Mouse (Mus musculus) limb, embryonic 13.5 days (tissue): Measurements from ENCODE around the gene Krtap19-5. TPM values are rescaled to one million over a fixed set of nuclear protein-coding genes. Genes with fewer than 3 reads are reported as not detected.

Source experiments
- ATAC-seq: fragments of 200-750 bp; cut with Nextera tagmentation; 2 replicates; pipeline ENCODE4 v1.8.0; 2017; ENCODE audit warnings: low read depth, moderate number of reproducible peaks, moderate TSS enrichment; ENCODE audit not compliant: low FRiP score
- H3K27ac ChIP-seq: fragments of 300-500 bp; sonication (generic); 2 replicates; pipeline ENCODE4 v1.5.1; 2015; ENCODE audit warnings: inconsistent platforms, mild to moderate bottlenecking, moderate library complexity
- H3K27me3 ChIP-seq: fragments of 300-500 bp; sonication (generic); 2 replicates; pipeline ENCODE4 v1.6.1; 2015; ENCODE audit warnings: mild to moderate bottlenecking, inconsistent platforms
- H3K36me3 ChIP-seq: fragments of 300-500 bp; sonication (generic); 2 replicates; pipeline ENCODE4 v1.6.1; 2015; ENCODE audit warnings: inconsistent platforms, mild to moderate bottlenecking, moderate library complexity
- H3K4me1 ChIP-seq: fragments of 300-500 bp; sonication (generic); 2 replicates; pipeline ENCODE4 v1.6.1; 2015; ENCODE audit warnings: inconsistent platforms
- H3K4me2 ChIP-seq: fragments of 300-500 bp; sonication (generic); replicated peaks from 2 replicates; pipeline ENCODE4 v1.6.1; 2015; ENCODE audit warnings: inconsistent platforms, mild to moderate bottlenecking, moderate library complexity
- H3K4me3 ChIP-seq: fragments of 300-500 bp; sonication (generic); 2 replicates; pipeline ENCODE4 v1.5.1; 2015; ENCODE audit warnings: moderate library complexity, mild to moderate bottlenecking, inconsistent platforms
- H3K9ac ChIP-seq: fragments of 300-500 bp; sonication (generic); 2 replicates; pipeline ENCODE4 v1.6.1; 2015; ENCODE audit warnings: mild to moderate bottlenecking, inconsistent platforms
- H3K9me3 ChIP-seq: fragments of 300-500 bp; sonication (generic); 2 replicates; pipeline ENCODE4 v1.6.1; 2016; ENCODE audit warnings: inconsistent platforms
- WGBS: fragments of 180-500 bp; shearing (Covaris S2); methylation state at CpG from one replicate; pipeline ENCODE4 v1.1.7; 2015; 5-methylcytosine and 5-hydroxymethylcytosine counted together
- polyA plus RNA-seq: library from polyadenylated mRNA; unstranded; fragments of >200 nt; fragmentation: Nextera tagmentation; extraction: Ambion mirVana; gene quantifications from 2 replicates; pipeline ENCODE4 v1.2.1, GENCODE M21; 2015

Krtap19-5 gene
- polyA plus RNA-seq = not detected in 2 replicates

DNA sequence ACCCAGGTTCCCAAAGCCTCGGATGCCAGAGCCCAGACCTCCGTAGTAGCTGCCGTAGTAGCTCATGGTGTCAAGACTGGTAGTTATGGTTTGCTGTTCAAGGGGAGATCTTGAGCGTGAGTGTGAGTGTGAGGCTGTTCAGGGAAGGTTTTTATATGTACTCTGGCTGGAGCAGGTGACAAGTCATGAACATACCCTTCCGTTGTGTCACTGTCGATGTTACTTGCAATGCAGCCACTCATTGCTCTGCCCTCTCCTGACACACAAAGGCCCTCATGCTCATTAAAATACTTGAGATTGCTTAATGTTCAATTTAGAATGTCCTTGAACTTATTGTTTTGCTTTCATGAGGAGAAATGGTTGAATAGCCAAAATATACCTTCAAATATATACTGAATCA, at the start of gene Krtap19-5:
Gene Krtap19-5 (minus strand): TSS at position 101 of the 400 bp plus-strand sequence.
- WGBS = 93% methylated on average over 6 of the region's 6 CpGs

GRCm38 (mm10) chr16:88941106-88941505, 44.8 kb upstream of the Krtap19-5 start:
- ATAC-seq = no peak
- H3K9ac ChIP-seq = no peak overlapping the region
- 86% methylated on average over 6 of the region's 6 CpGs for WGBS
- H3K36me3 ChIP-seq = no peaks in the 10 kb centered on the region
- H3K27me3 ChIP-seq = no peaks in the 10 kb centered on the region
- no peaks in the 10 kb centered on the region for H3K4me1 ChIP-seq
- no peaks in the 10 kb centered on the region for H3K9me3 ChIP-seq
- H3K4me2 ChIP-seq = no peak overlapping the region
- no peak overlapping the region for H3K4me3 ChIP-seq
- no peak overlapping the region for H3K27ac ChIP-seq

More for the DNA sequence above, at the start of gene Krtap19-5:
- Histone ChIP-seq H3K4me2 (no peak within 1 kb of the TSS), H3K4me1 (no peaks in the 10 kb centered on the region), H3K9ac (no peak within 1 kb of the TSS), H3K4me3 (no peak within 1 kb of the TSS), H3K27ac (no peak within 1 kb of the TSS), H3K27me3 (no peaks in the 10 kb centered on the region), H3K9me3 (no peaks in the 10 kb centered on the region), H3K36me3 (no peaks in the 10 kb centered on the region)
- no peak for ATAC-seq

DNA sequence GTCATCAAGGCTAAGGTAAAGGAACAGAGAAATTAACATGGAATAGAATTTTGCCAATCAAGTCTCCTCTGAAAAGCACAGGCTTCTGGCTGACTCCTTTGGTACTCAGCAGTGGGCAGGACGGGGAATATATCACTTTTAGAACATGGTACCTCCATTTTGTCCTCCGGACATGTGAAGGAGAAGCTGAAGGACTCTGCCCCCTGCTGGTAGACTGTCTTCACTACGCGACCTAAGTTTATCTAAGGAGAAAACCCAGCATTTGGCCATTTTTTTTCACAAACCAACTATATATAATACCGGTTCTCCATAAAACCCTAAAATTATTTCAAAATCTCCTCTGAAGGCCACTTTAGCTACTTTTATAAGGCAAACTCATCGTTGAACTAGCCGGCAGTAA, 42.0 kb upstream of the Krtap19-5 start:
- H3K9me3 ChIP-seq = no peaks in the 10 kb centered on the region
- H3K27ac ChIP-seq = no peak overlapping the region
- no peak overlapping the region for H3K4me3 ChIP-seq
- no peaks in the 10 kb centered on the region for H3K27me3 ChIP-seq
- H3K9ac ChIP-seq = no peak overlapping the region
- 66% methylated on average over 7 of the region's 7 CpGs for WGBS
- H3K4me1 ChIP-seq = no peaks in the 10 kb centered on the region
- H3K36me3 ChIP-seq = no peaks in the 10 kb centered on the region
- ATAC-seq = no peak
- H3K4me2 ChIP-seq = no peak overlapping the region

DNA sequence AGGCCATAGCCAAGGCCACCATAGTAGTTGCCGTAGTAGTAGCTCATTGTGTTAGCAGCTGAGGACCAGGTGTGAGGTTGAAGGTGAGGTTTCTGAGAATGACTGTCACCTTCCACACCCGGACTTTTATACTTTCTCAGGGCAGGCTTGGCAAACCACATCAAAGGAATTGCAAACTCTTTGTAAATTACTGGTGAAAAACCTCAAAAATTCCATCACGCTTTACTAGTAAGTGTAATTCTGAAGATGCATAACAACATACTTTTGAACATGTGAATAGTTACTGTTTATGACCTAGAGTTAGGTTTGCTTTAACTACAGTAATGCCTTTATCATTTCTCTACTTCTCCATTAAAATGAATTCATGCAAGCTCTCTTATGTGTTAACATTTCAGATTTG, 35.9 kb upstream of the Krtap19-5 start, which contains the start of gene Krtap19-9b:
Gene Krtap19-9b (minus strand): TSS at position 101 of the 400 bp plus-strand sequence.
- Histone ChIP-seq H3K27me3 (no peaks in the 10 kb centered on the region), H3K9ac (no peak within 1 kb of the TSS), H3K36me3 (no peaks in the 10 kb centered on the region), H3K4me2 (no peak within 1 kb of the TSS), H3K27ac (no peak within 1 kb of the TSS), H3K4me3 (no peak within 1 kb of the TSS), H3K9me3 (no peaks in the 10 kb centered on the region), H3K4me1 (no peaks in the 10 kb centered on the region)
- WGBS = 78% methylated on average over 3 of the region's 3 CpGs
- ATAC-seq = no peak

GRCm38 (mm10) chr16:88886870-88887269, 9.4 kb downstream of the Krtap19-5 start:
- Histone ChIP-seq H3K4me1 (no peaks in the 10 kb centered on the region), H3K4me2 (no peak overlapping the region), H3K4me3 (no peak overlapping the region), H3K9ac (no peak overlapping the region), H3K27ac (no peak overlapping the region), H3K27me3 (no peaks in the 10 kb centered on the region), H3K36me3 (no peaks in the 10 kb centered on the region), H3K9me3 (no peaks in the 10 kb centered on the region)
- WGBS = 85% methylated on average over 6 of the region's 6 CpGs
- ATAC-seq = no peak

GRCm38 (mm10) chr16:88884989-88885388, 11.3 kb downstream of the Krtap19-5 start, which contains the start of gene Krtap19-4:
Krtap19-4 (minus strand) TSS chr16:88885089.
- no peaks in the 10 kb centered on the region for H3K36me3 ChIP-seq
- no peaks in the 10 kb centered on the region for H3K9me3 ChIP-seq
- WGBS = 87% methylated on average over 5 of the region's 5 CpGs
- H3K4me2 ChIP-seq = no peak within 1 kb of the TSS
- no peak within 1 kb of the TSS for H3K27ac ChIP-seq
- ATAC-seq = no peak
- H3K4me3 ChIP-seq = no peak within 1 kb of the TSS
- no peak within 1 kb of the TSS for H3K9ac ChIP-seq
- no peaks in the 10 kb centered on the region for H3K27me3 ChIP-seq
- no peaks in the 10 kb centered on the region for H3K4me1 ChIP-seq

DNA sequence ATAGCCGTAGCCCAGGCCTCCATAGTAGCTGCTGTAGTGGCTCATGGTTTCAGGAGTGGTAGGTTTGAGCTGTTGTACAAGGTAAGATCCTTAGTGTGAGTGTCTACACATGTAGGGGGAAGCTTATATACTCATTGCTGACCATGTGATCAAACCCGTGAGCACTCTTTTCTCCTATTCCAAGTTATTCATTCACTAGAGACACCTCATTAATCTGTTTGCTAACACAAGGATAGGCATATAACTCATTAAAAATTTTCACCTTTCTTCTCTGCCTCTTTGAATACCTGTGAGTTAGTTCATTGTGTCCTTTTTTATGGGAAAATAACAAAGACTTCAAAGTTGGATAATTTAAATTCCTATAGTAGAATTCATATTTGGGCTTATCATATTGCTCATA, 18.3 kb downstream of the Krtap19-5 start, which contains the start of gene Krtap19-3:
Gene Krtap19-3 (minus strand): TSS at position 101 of the 400 bp plus-strand sequence.
- ATAC-seq = no peak
- WGBS = 92% methylated on average over 2 of the region's 2 CpGs

GRCm38 (mm10) chr16:88874169-88874568, 22.1 kb downstream of the Krtap19-5 start, which contains the start of gene Krtap19-2:
Krtap19-2 (minus strand) TSS chr16:88874269.
- H3K4me3 ChIP-seq = no peak within 1 kb of the TSS
- H3K4me2 ChIP-seq = no peak within 1 kb of the TSS
- H3K27me3 ChIP-seq = no peaks in the 10 kb centered on the region
- 94% methylated on average over 3 of the region's 3 CpGs for WGBS
- H3K9ac ChIP-seq = no peak within 1 kb of the TSS
- ATAC-seq = no peak
- no peaks in the 10 kb centered on the region for H3K9me3 ChIP-seq
- H3K4me1 ChIP-seq = no peaks in the 10 kb centered on the region
- H3K36me3 ChIP-seq = no peaks in the 10 kb centered on the region
- no peak within 1 kb of the TSS for H3K27ac ChIP-seq

More for the DNA sequence above, 18.3 kb downstream of the Krtap19-5 start, which contains the start of gene Krtap19-3:
- Histone ChIP-seq H3K4me1 (no peaks in the 10 kb centered on the region), H3K36me3 (no peaks in the 10 kb centered on the region), H3K4me2 (no peak within 1 kb of the TSS), H3K9ac (no peak within 1 kb of the TSS), H3K27ac (no peak within 1 kb of the TSS), H3K27me3 (no peaks in the 10 kb centered on the region), H3K4me3 (no peak within 1 kb of the TSS), H3K9me3 (no peaks in the 10 kb centered on the region)

- Histone ChIP-seq H3K9ac (no peak within 1 kb of the TSS), H3K4me3 (no peak within 1 kb of the TSS), H3K36me3 (no peaks in the 10 kb centered on the region), H3K27me3 (no peaks in the 10 kb centered on the region), H3K27ac (no peak within 1 kb of the TSS), H3K9me3 (no peaks in the 10 kb centered on the region), H3K4me2 (no peak within 1 kb of the TSS), H3K4me1 (no peaks in the 10 kb centered on the region)
- WGBS = 88% methylated on average over 6 of the region's 6 CpGs
- no peak for ATAC-seq
Measured at GRCm38 (mm10) chr16:88869311-88869710, 26.9 kb downstream of the Krtap19-5 start, which contains the start of gene Krtap19-1. Krtap19-1 (minus strand) TSS chr16:88869411.

GRCm38 (mm10) chr16:88864887-88865407, 31.3 kb downstream of the Krtap19-5 start:
- 59% methylated on average over 4 of the region's 4 CpGs for WGBS

DNA sequence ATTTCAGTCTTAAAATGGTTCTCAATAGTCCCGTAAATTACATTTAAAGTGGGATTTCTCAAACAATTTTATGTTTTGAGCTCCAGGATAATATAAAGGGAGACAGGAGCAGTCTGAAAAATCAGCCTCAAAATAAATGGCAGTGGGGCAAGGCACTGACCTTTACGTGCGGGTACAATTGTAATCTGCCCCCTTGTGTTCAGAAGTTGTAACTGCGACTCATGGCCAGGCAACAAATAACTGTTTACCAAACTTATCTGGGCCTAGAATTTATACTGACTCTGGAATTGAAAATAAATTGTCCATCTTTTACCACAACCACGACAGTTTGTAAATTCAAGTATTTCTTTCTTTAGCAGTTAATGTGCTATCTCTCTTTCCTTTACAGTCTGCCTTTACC, 44.8 kb downstream of the Krtap19-5 start:
- ATAC-seq = no peak
- Histone ChIP-seq H3K9ac (no peak overlapping the region), H3K4me3 (no peak overlapping the region), H3K9me3 (no peaks in the 10 kb centered on the region), H3K4me2 (no peak overlapping the region), H3K27ac (no peak overlapping the region), H3K27me3 (no peaks in the 10 kb centered on the region), H3K4me1 (no peaks in the 10 kb centered on the region), H3K36me3 (no peaks in the 10 kb centered on the region)
- WGBS = 12% methylated on average over 5 of the region's 5 CpGs

More at GRCm38 (mm10) chr16:88864887-88865407, 31.3 kb downstream of the Krtap19-5 start:
- no peak overlapping the region for H3K4me2 ChIP-seq
- H3K4me1 ChIP-seq = no peaks in the 10 kb centered on the region
- no peak overlapping the region for H3K9ac ChIP-seq
- H3K4me3 ChIP-seq = no peak overlapping the region
- no peak for ATAC-seq
- H3K27me3 ChIP-seq = no peaks in the 10 kb centered on the region
- no peaks in the 10 kb centered on the region for H3K36me3 ChIP-seq
- H3K9me3 ChIP-seq = no peaks in the 10 kb centered on the region
- no peak overlapping the region for H3K27ac ChIP-seq

- Histone ChIP-seq H3K4me3 (no peak overlapping the region), H3K9me3 (no peaks in the 10 kb centered on the region), H3K27ac (no peak overlapping the region), H3K9ac (no peak overlapping the region), H3K36me3 (no peaks in the 10 kb centered on the region), H3K27me3 (no peaks in the 10 kb centered on the region), H3K4me2 (no peak overlapping the region), H3K4me1 (no peaks in the 10 kb centered on the region)
- ATAC-seq = no peak
- whole genome bisulfite sequencing = 77% methylated on average over 4 of the region's 4 CpGs
Measured at GRCm38 (mm10) chr16:88848558-88848957, 47.7 kb downstream of the Krtap19-5 start.

DNA sequence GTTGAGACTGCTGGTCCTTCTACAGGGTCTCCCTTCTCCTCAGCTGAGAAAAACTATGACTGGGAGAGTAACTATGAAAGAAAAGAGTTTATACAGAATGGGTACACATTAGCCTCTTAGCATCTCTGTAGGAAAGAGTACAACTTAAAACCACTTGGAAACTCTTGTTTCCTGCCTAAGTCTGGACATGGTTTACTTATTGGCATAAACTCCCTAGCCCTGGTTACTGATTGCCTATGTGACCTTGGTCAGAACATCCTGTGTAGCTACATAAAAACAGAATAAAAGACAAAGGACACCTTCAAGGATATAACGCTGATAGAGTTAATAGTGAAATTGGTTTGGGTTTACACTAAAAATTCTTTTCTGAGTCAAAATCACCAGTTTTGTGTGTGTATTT, 48.9 kb downstream of the Krtap19-5 start:
- H3K27me3 ChIP-seq = no peaks in the 10 kb centered on the region
- H3K36me3 ChIP-seq = no peaks in the 10 kb centered on the region
- no peaks in the 10 kb centered on the region for H3K4me1 ChIP-seq
- H3K9me3 ChIP-seq = no peaks in the 10 kb centered on the region
- H3K4me2 ChIP-seq = no peak overlapping the region
- ATAC-seq = no peak
- whole genome bisulfite sequencing = 85% methylated on average over 1 of the region's 1 CpGs
- H3K4me3 ChIP-seq = no peak overlapping the region
- no peak overlapping the region for H3K27ac ChIP-seq
- no peak overlapping the region for H3K9ac ChIP-seq
